Mouse (Mus musculus) liver, adult 2 months (tissue): Measurements from ENCODE around the gene Pknox2. TPM values are rescaled to one million over a fixed set of nuclear protein-coding genes. Genes with fewer than 3 reads are reported as not detected.

Experiments
- DNase-seq: peaks from one replicate; pipeline ENCODE4 v3.0.0-alpha.2; 2011; ENCODE audit warnings: low read depth, low spot score; ENCODE audit errors: extremely low read depth
- H3K27ac ChIP-seq: fragments of 200-500 bp; replicated peaks from 2 replicates; pipeline ENCODE4 v1.5.1; 2012; ENCODE audit warnings: low read depth, mild to moderate bottlenecking, control low read depth, inconsistent platforms, low read length; ENCODE audit not compliant: insufficient read depth
- H3K27me3 ChIP-seq: fragments of 200-500 bp; 2 replicates; pipeline ENCODE4 v1.6.1; 2012; ENCODE audit warnings: mild to moderate bottlenecking, moderate library complexity, low read length, inconsistent platforms; ENCODE audit not compliant: control insufficient read depth, insufficient read depth
- H3K36me3 ChIP-seq: fragments of 200-500 bp; 2 replicates; pipeline ENCODE4 v1.6.1; 2012; ENCODE audit warnings: low read length, inconsistent platforms; ENCODE audit not compliant: control insufficient read depth, insufficient read depth
- H3K4me1 ChIP-seq: fragments of 200-500 bp; 2 replicates; pipeline ENCODE4 v1.6.1; 2011; ENCODE audit warnings: low read length; ENCODE audit not compliant: control insufficient read depth, insufficient read depth
- H3K4me3 ChIP-seq: fragments of 200-500 bp; 2 replicates; pipeline ENCODE4 v1.5.1; 2011; ENCODE audit warnings: low read depth, mild to moderate bottlenecking, control low read depth, low read length, moderate library complexity; ENCODE audit not compliant: insufficient read depth
- H3K79me2 ChIP-seq: fragments of 200-500 bp; 2 replicates; pipeline ENCODE4 v1.6.1; 2012; ENCODE audit warnings: inconsistent platforms, mild to moderate bottlenecking, low read length, moderate library complexity; ENCODE audit not compliant: control insufficient read depth, insufficient read depth
- H3K9ac ChIP-seq: fragments of 200-500 bp; 2 replicates; pipeline ENCODE4 v1.6.1; 2012; ENCODE audit warnings: low read depth, mild to moderate bottlenecking, control low read depth, inconsistent platforms, low read length
- CTCF ChIP-seq: fragments of 200-500 bp; IDR thresholded peaks from 2 replicates; pipeline ENCODE4 v1.5.1; 2011; ENCODE audit warnings: low read depth, low read length, control low read depth
- POLR2A ChIP-seq: fragments of 200-500 bp; IDR thresholded peaks from 2 replicates; pipeline ENCODE4 v1.6.1; 2011; ENCODE audit warnings: low read length, control low read depth; ENCODE audit not compliant: insufficient read depth; ENCODE audit errors: extremely low read depth
- WGBS: fragments of 180-500 bp; shearing (Covaris S2); methylation state at CpG from one replicate; pipeline ENCODE4 v1.1.7; 2018; 5-methylcytosine and 5-hydroxymethylcytosine counted together
- polyA plus RNA-seq: library from polyadenylated mRNA; depleted of rRNA; stranded (reverse); fragments of >200 nt; gene quantifications from 2 replicates; pipeline ENCODE4 v1.2.3, GENCODE M21; 2012
- total RNA-seq: library from RNA; depleted of rRNA; stranded (reverse); fragments of >200 nt; gene quantifications from 2 replicates; pipeline ENCODE4 v1.2.3, GENCODE M21; 2014

Pknox2 gene
- total and polyA plus RNA-seq, 2 experiments = 0.09 to 0.42 TPM

- TF ChIP-seq POLR2A = no peak
- TF ChIP-seq CTCF = no peak
- Histone ChIP-seq H3K9ac (no peak overlapping the region), H3K27ac (no peak overlapping the region), H3K36me3 (no peaks in the 10 kb centered on the region), H3K27me3 (no peaks in the 10 kb centered on the region), H3K4me1 (no peaks in the 10 kb centered on the region), H3K79me2 (no peaks in the 10 kb centered on the region), H3K4me3 (no peak overlapping the region)
- 77% methylated on average over 11 of the region's 11 CpGs for WGBS
- DNase-seq = no peak
Measured at GRCm38 (mm10) chr9:36973486-36974227, 173.6 kb downstream of the Pknox2 start.

- no peaks in the 10 kb centered on the region for H3K36me3 ChIP-seq
- no peaks in the 10 kb centered on the region for H3K27me3 ChIP-seq
- H3K4me1 ChIP-seq = no peaks in the 10 kb centered on the region
- no peak overlapping the region for H3K9ac ChIP-seq
- no peak overlapping the region for H3K4me3 ChIP-seq
- 57% methylated on average over 3 of the region's 3 CpGs for WGBS
- DNase-seq = no peak
- TF ChIP-seq CTCF = no peak
- no peak for TF ChIP-seq POLR2A
- no peaks in the 10 kb centered on the region for H3K79me2 ChIP-seq
- H3K27ac ChIP-seq = no peak overlapping the region
Measured at GRCm38 (mm10) chr9:36972089-36972488, 175.1 kb downstream of the Pknox2 start.

GRCm38 (mm10) chr9:36971066-36971465 is 176.1 kb downstream of the Pknox2 start:
- TF ChIP-seq CTCF = no peak
- TF ChIP-seq POLR2A = no peak
- Histone ChIP-seq H3K36me3 (no peaks in the 10 kb centered on the region), H3K79me2 (no peaks in the 10 kb centered on the region), H3K4me1 (no peaks in the 10 kb centered on the region), H3K4me3 (no peak overlapping the region), H3K27me3 (no peaks in the 10 kb centered on the region), H3K27ac (no peak overlapping the region), H3K9ac (no peak overlapping the region)
- no peak for DNase-seq
- 27% methylated on average over 3 of the region's 3 CpGs for WGBS

GRCm38 (mm10) chr9:36970651-36971050 is 176.6 kb downstream of the Pknox2 start:
- H3K4me1 ChIP-seq = no peaks in the 10 kb centered on the region
- no peaks in the 10 kb centered on the region for H3K36me3 ChIP-seq
- DNase-seq = peak; percentile 42
- H3K27me3 ChIP-seq = no peaks in the 10 kb centered on the region
- H3K4me3 ChIP-seq = no peak overlapping the region
- 6% methylated on average over 5 of the region's 5 CpGs for WGBS
- H3K27ac ChIP-seq = no peak overlapping the region
- no peak overlapping the region for H3K9ac ChIP-seq
- H3K79me2 ChIP-seq = no peaks in the 10 kb centered on the region
- TF ChIP-seq CTCF (peak; percentile 42), POLR2A (no peak)

- no peaks in the 10 kb centered on the region for H3K79me2 ChIP-seq
- H3K36me3 ChIP-seq = no peaks in the 10 kb centered on the region
- no peak overlapping the region for H3K27ac ChIP-seq
- no peak for DNase-seq
- TF ChIP-seq POLR2A = no peak
- no peak for TF ChIP-seq CTCF
- H3K4me3 ChIP-seq = no peak overlapping the region
- no peak overlapping the region for H3K9ac ChIP-seq
- 96% methylated on average over 1 of the region's 1 CpGs for WGBS
- no peaks in the 10 kb centered on the region for H3K27me3 ChIP-seq
- H3K4me1 ChIP-seq = no peaks in the 10 kb centered on the region
Measured at GRCm38 (mm10) chr9:36969131-36969530, 178.1 kb downstream of the Pknox2 start.

DNA sequence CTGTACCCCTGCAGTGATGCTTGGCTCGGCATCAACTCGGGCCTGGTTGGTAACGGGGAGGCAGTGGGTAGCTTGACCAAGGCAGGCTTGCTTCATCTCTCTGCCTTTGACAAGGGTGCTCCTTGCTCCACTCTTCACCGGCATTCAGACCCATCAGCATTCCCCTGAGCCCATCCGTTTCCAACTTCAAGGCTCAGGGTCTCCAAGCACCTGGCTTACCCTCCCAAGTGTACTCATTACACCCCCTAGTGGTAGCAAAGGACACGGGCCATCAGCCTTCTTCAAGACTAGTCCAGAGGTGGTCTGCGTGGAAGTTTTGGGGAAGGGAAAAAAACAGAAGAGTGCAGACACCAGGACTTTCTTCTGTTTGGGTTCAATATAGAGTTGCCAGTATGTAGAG is 178.5 kb downstream of the Pknox2 start:
- Histone ChIP-seq H3K36me3 (no peaks in the 10 kb centered on the region), H3K27ac (no peak overlapping the region), H3K9ac (no peak overlapping the region), H3K4me1 (no peaks in the 10 kb centered on the region), H3K79me2 (no peaks in the 10 kb centered on the region), H3K4me3 (no peak overlapping the region), H3K27me3 (no peaks in the 10 kb centered on the region)
- 46% methylated on average over 7 of the region's 7 CpGs for WGBS
- TF ChIP-seq POLR2A (no peak), CTCF (peak; percentile 55)
- DNase-seq = no peak
